Mouse (Mus musculus) brain, embryonic 18.5 days (tissue): ENCODE results near the gene Gm28891.
"Not testable (repeated sequence)": the region's sequence is repeated elsewhere in the genome, so short reads cannot be mapped to it uniquely, and the experiment has no call there.

Experiments
- DNase-seq: peaks from one replicate; pipeline ENCODE4 v3.0.0-alpha.2; 2012; ENCODE audit warnings: low read depth, low spot score

The Gm28891 gene

DNA sequence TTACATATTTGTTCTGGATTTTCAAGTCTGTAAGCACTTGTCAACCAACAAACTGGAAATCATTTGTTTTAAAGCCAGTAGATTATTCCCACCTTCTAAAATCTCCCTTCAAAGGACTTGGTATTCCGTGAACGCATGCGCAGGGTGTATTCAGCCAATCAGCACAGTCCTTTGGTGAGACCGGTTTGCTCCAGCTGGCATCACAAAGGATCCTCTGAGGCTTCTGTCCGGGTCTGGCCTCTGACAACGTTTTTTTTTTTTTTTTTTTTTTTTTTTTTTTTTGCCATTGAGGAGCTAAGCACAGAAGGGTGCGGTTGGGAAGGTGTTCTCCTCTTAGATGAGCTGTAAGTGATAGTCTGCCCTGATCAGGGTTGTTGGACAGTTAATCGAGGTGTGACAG lies at the start of gene Gm28891:
Gene Gm28891, plus strand, starts transcription at position 301 of the 400 bp plus-strand sequence.
- not testable (repeated sequence) for DNase-seq
